Mouse (Mus musculus): ENCODE measurements around the gene Crot.

DNA sequence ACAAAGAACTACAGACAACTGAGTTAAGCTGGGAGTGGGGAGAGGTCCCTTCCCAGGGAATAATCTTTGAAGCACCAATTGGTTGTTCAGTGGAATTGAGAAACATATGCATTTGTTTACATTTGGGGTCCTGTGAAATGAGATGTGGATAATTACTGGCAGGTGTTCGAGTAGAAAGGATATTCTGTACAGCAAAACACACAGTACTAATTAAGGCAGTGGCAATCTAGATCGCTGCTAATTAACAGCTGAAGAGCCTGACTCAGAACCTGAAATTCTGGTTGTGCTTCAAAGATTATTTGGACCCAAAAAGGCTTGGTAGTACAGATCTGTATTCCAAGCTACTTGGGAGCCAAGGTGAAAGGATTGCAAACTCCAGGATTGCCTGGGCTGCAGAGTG lies 47.7 kb upstream of the Crot start:
- no peak for TF ChIP-seq CTCF (conservative IDR thresholded peaks at IDR 0.05; ENCODE audit: low read length)
- no peak for TF ChIP-seq POU5F1 (IDR thresholded peaks at IDR 0.05; ENCODE audit: borderline replicate concordance, low read length)
- TF ChIP-seq NANOG (IDR thresholded peaks at IDR 0.05; ENCODE audit: borderline replicate concordance, low read length), result no peak
